18 mouse cellular contexts compared by ENCODE assay signal in the genomic region with DNA sequence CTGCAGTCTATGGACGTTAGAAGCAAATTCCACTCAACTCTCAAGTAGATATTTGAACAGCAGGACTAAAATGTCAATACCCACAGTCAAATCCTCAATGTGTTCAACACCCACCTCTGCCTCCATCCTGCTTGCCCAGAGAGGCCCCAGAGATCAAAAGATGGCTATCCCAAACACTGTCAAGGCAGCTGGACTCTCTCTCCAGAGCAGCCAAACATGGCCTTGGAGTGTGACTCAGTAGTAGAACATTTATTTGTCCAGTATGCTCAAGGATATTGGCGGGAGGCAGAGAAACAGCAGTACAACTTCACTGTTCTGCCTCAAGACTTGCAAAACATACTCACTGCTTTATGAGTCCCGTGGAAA. TPM values are rescaled to one million over a fixed set of nuclear protein-coding genes. Genes with fewer than 3 reads are reported as not detected.
DNase-seq lines count a peak whose midpoint lies in the region; ATAC-seq and TF ChIP-seq lines count a peak whose summit lies in the region.
"Had no signal": no experiment of that assay in that cellular context is flagged by ENCODE, and none has a peak within 500 bp of the region (broad histone marks: within the 10 kb centered on the region; RNA-seq: fewer than 3 reads in every experiment).

No protein-coding gene starts in this region.

- H3K9me3 ChIP-seq in forebrain, embryonic 10.5 days = no peaks in the 10 kb centered on the region
- H3K9me3 ChIP-seq in forebrain, embryonic 13.5 days (replicated peaks) = no peaks in the 10 kb centered on the region
- no peaks in the 10 kb centered on the region for H3K9me3 ChIP-seq in lung, embryonic 14.5 days (ENCODE audit: low read depth, low read length)
- H3K9me3 ChIP-seq: heart, embryonic 10.5 days had no signal

- no peak overlapping the region for H3K4me2 ChIP-seq in forebrain, embryonic 13.5 days
- no peak overlapping the region for H3K4me2 ChIP-seq in lung, embryonic 14.5 days

- H3K36me3 ChIP-seq in forebrain, embryonic 10.5 days (replicated peaks) = no peaks in the 10 kb centered on the region
- H3K36me3 ChIP-seq in forebrain, embryonic 13.5 days (ENCODE audit: poor library complexity, severe bottlenecking) = 0 out of 2 replicates have a peak, but pooled peaks cover 8% of the 10 kb centered on the region
- H3K36me3 ChIP-seq in lung, embryonic 14.5 days (ENCODE audit: insufficient read depth) = no peaks in the 10 kb centered on the region

- H3K4me1 ChIP-seq in forebrain, embryonic 10.5 days = peaks cover 11% of the 10 kb centered on the region
- H3K4me1 ChIP-seq in forebrain, embryonic 13.5 days = peaks cover 10% of the 10 kb centered on the region
- H3K4me1 ChIP-seq in lung, embryonic 14.5 days (ENCODE audit: insufficient read depth) = no peaks in the 10 kb centered on the region
- H3K4me1 ChIP-seq: heart, embryonic 10.5 days had no signal

- H3K27me3 ChIP-seq in forebrain, embryonic 10.5 days (ENCODE audit: poor library complexity, severe bottlenecking) = no peaks in the 10 kb centered on the region
- no peaks in the 10 kb centered on the region for H3K27me3 ChIP-seq in forebrain, embryonic 13.5 days
- no peaks in the 10 kb centered on the region for H3K27me3 ChIP-seq in lung, embryonic 14.5 days (ENCODE audit: insufficient read depth, low read length)
- H3K27me3 ChIP-seq: Patski had no signal

- no peak overlapping the region for H3K4me3 ChIP-seq in forebrain, embryonic 10.5 days
- no peak overlapping the region for H3K4me3 ChIP-seq in forebrain, embryonic 13.5 days
- no peak overlapping the region for H3K4me3 ChIP-seq in lung, embryonic 14.5 days (ENCODE audit: low read depth, low read length)
- H3K4me3 ChIP-seq: heart, embryonic 10.5 days had no signal

- 0 out of 2 replicates have a peak overlapping the region, but pooled peaks have one; percentile 20 for H3K27ac ChIP-seq in forebrain, embryonic 10.5 days
- H3K27ac ChIP-seq in forebrain, embryonic 13.5 days = no peak overlapping the region
- 0 out of 2 replicates have a peak overlapping the region, but pooled peaks have one; percentile 71 for H3K27ac ChIP-seq in lung, embryonic 14.5 days (ENCODE audit: low read depth)
- H3K27ac ChIP-seq: heart, embryonic 10.5 days; kidney, postnatal 0 days had no signal

- ATAC-seq in forebrain, embryonic 13.5 days = no peak
- ATAC-seq in lung, embryonic 14.5 days (ENCODE audit: insufficient read depth) = peak; percentile 58; the same call in 1 of the 2 replicates
- ATAC-seq: intestine, postnatal 0 days; Patski had no signal

- DNase-seq in forebrain, embryonic 10.5 days (ENCODE audit: extremely low spot score, low spot score) = no peak
- DNase-seq in lung, embryonic 14.5 days = peak; percentile 24
- DNase-seq in lung, postnatal 14 days = no peak
- peak; percentile 20 for DNase-seq in NIH3T3 (ENCODE audit: low read depth)
- DNase-seq in adrenal gland, postnatal 36 days = peak; percentile 54 to 63
- no peak for DNase-seq in thymus, postnatal 4 days
- DNase-seq in B cell, adult 2 months = no peak
- DNase-seq: cerebellum, adult 9-10 months; gastrocnemius, postnatal 25 days; heart, postnatal 14 days; layer of hippocampus, adult 9-11 months; left cerebral cortex, postnatal 4 days; right cerebral cortex, adult 18-20 months had no signal

- no peak overlapping the region for H3K9ac ChIP-seq in forebrain, embryonic 13.5 days
- H3K9ac ChIP-seq in lung, embryonic 14.5 days = no peak overlapping the region

- WGBS in forebrain, embryonic 10.5 days = 79% methylated on average over 3 of the region's 3 CpGs
- 75% methylated on average over 3 of the region's 3 CpGs for WGBS in forebrain, embryonic 13.5 days
- 40% methylated on average over 3 of the region's 3 CpGs for WGBS in lung, embryonic 14.5 days

- TF ChIP-seq CTCF in lung, embryonic 14.5 days (IDR thresholded peaks at IDR 0.05; ENCODE audit: low read depth) = no peak

RNA-seq across cellular contexts. Expression of gene Carmil1, which starts 11.5 kb away (rescaled TPM):
- polyA plus RNA-seq in forebrain, embryonic 10.5 days (2016; fragmentation: Nextera tagmentation; extraction: Ambion mirVana) = 20.7 and 21.6 TPM in 2 replicates
- polyA plus RNA-seq in forebrain, embryonic 13.5 days (2015; fragmentation: Nextera tagmentation; extraction: Ambion mirVana) = 20.6 and 25.4 TPM in 2 replicates
- polyA plus RNA-seq in lung, embryonic 14.5 days (2014; fragmentation: Nextera tagmentation; extraction: Ambion mirVana) = 48.3 and 50.7 TPM in 2 replicates
- total RNA-seq in adrenal gland, postnatal 36 days (2021) = 10 to 100 TPM; 52.0 to 60.9 TPM

RNA-seq across cellular contexts. Expression of gene Cmah, which starts 58.1 kb away (rescaled TPM):
- polyA plus RNA-seq in forebrain, embryonic 10.5 days (2016; fragmentation: Nextera tagmentation; extraction: Ambion mirVana) = 0.20 and 0.67 TPM in 2 replicates
- 0.10 and 0.13 TPM in 2 replicates for polyA plus RNA-seq in forebrain, embryonic 13.5 days (2015; fragmentation: Nextera tagmentation; extraction: Ambion mirVana)
- polyA plus RNA-seq in lung, embryonic 14.5 days (2014; fragmentation: Nextera tagmentation; extraction: Ambion mirVana) = 0.15 and 0.74 TPM in 2 replicates
- 1 to 10 TPM; 1.3 to 3.5 TPM for total RNA-seq in adrenal gland, postnatal 36 days (2021)

Comparison
In these comparisons a context has a peak if more than half of its experiments do, and no peak if none do; other contexts are left out.
1. DNase-seq: peak in lung, embryonic 14.5 days (single experiment), NIH3T3 (single experiment) and adrenal gland, postnatal 36 days (2 of 2); none in forebrain, embryonic 10.5 days (single experiment), lung, postnatal 14 days (single experiment), thymus, postnatal 4 days (single experiment) and B cell, adult 2 months (0 of 2).